Mouse (Mus musculus) spleen, adult 2 months (tissue): Measurements from ENCODE around the gene Fhit.

ENCODE experiments used
- CTCF ChIP-seq: fragments of 200-500 bp; IDR thresholded peaks from 2 replicates; pipeline ENCODE4 v1.5.1; 2011; ENCODE audit warnings: mild to moderate bottlenecking, inconsistent platforms; ENCODE audit not compliant: insufficient read depth, insufficient read length, insufficient replicate concordance; ENCODE audit errors: extremely low read depth
- POLR2A ChIP-seq: fragments of 200-500 bp; IDR thresholded peaks from 2 replicates; pipeline ENCODE4 v1.6.1; 2011; ENCODE audit warnings: low read depth, low read length, inconsistent platforms

GRCm38 (mm10) chr14:10659326-10659725, 502.5 kb downstream of the Fhit start:
- no peak for TF ChIP-seq CTCF
- no peak for TF ChIP-seq POLR2A
